Mouse (Mus musculus) bone marrow macrophage, adult 2 months (primary cell): ENCODE results near the gene Wsb2.

Experiments
- CTCF ChIP-seq: IDR thresholded peaks from 2 replicates; pipeline ENCODE4 v1.5.1; 2012; ENCODE audit warnings: low read depth, mild to moderate bottlenecking, low read length, moderate library complexity
- POLR2A ChIP-seq: IDR thresholded peaks from 2 replicates; pipeline ENCODE4 v1.6.1; 2012; ENCODE audit warnings: mild to moderate bottlenecking, low read depth, low read length, borderline replicate concordance

GRCm38 (mm10) chr5:117323751-117324150 lies 33.4 kb upstream of the Wsb2 start:
- TF ChIP-seq POLR2A = no peak
- no peak for TF ChIP-seq CTCF
